Mouse (Mus musculus): Measurements from ENCODE around the gene Liph. TPM values are rescaled to one million over a fixed set of nuclear protein-coding genes. Genes with fewer than 3 reads are reported as not detected.

Gene Liph
- polyA plus RNA-seq (2014; fragmentation: Illumina TruSeq; extraction: RNeasy Lipid Tissue Mini Kit (QIAGEN cat#74804); ENCODE audit: low read depth, low replicate concordance): 1.8 TPM

GRCm38 (mm10) chr16:21995304-21995703, at the start of gene Liph:
Liph (minus strand) TSS chr16:21995663.

GRCm38 (mm10) chr16:22009099-22009584, 13.7 kb upstream of the Liph start, which contains the start of gene Senp2:
Senp2 (plus strand) TSS chr16:22009484.

GRCm38 (mm10) chr16:21946761-21947715, 48.4 kb downstream of the Liph start, which contains the start of gene Tmem41a:
Tmem41a (minus strand) TSS chr16:21947552.

Other genes starting within 250 kb of the Liph start
- gene Ehhadh, start 207.9 kb downstream of the Liph start, polyA plus RNA-seq (2014; fragmentation: Illumina TruSeq; extraction: RNeasy Lipid Tissue Mini Kit (QIAGEN cat#74804); ENCODE audit: low read depth, low replicate concordance): 1.4 TPM
- 0.55 TPM for gene Map3k13, start 201.3 kb downstream of the Liph start, polyA plus RNA-seq (2014; fragmentation: Illumina TruSeq; extraction: RNeasy Lipid Tissue Mini Kit (QIAGEN cat#74804); ENCODE audit: low read depth, low replicate concordance)
- 5.2 TPM for gene Tmem41a, start 48.1 kb downstream of the Liph start, polyA plus RNA-seq (2014; fragmentation: Illumina TruSeq; extraction: RNeasy Lipid Tissue Mini Kit (QIAGEN cat#74804); ENCODE audit: low read depth, low replicate concordance)
- 325 TPM for gene Senp2, start 13.8 kb upstream of the Liph start, polyA plus RNA-seq (2014; fragmentation: Illumina TruSeq; extraction: RNeasy Lipid Tissue Mini Kit (QIAGEN cat#74804); ENCODE audit: low read depth, low replicate concordance)
- 0.87 TPM for gene Igf2bp2, start 167.6 kb upstream of the Liph start, polyA plus RNA-seq (2014; fragmentation: Illumina TruSeq; extraction: RNeasy Lipid Tissue Mini Kit (QIAGEN cat#74804); ENCODE audit: low read depth, low replicate concordance)